Mouse (Mus musculus): Measurements from ENCODE around the gene Katna1. TPM values are rescaled to one million over a fixed set of nuclear protein-coding genes. Genes with fewer than 3 reads are reported as not detected.

Gene Katna1
- polyA plus RNA-seq, 1 experiment from 2014 or later: 57.7 TPM

DNA sequence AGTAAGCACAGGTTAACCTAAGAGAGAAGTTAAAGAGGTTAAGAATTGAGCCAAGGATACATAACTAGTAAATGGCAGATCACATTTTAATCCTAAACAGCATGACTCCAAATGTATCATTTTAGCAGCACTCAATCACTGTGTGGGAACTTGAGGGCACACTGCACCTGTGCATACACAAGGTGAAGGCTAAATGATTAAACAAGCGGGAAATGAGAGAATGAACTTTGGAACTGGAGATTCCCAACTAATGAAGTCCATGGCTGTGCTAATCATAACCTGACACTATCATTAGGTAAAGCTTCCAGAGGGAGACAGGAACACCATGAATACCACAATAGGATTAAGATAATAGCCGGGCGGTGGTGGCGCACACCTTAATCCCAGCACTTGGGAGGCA is 46.5 kb downstream of the Katna1 start:
- ATAC-seq (ENCODE audit: insufficient read depth, low FRiP score): no peak
- H3K9me3 ChIP-seq (replicated peaks; ENCODE audit: control insufficient read depth, low read length): no peaks in the 10 kb centered on the region
- H3K4me1 ChIP-seq (ENCODE audit: control insufficient read depth, insufficient read depth, low read length): no peaks in the 10 kb centered on the region
- H3K27me3 ChIP-seq (ENCODE audit: control insufficient read depth, insufficient read depth, low read length): no peaks in the 10 kb centered on the region
- no peak overlapping the region for H3K27ac ChIP-seq (ENCODE audit: low read length)
- no peak overlapping the region for H3K4me2 ChIP-seq (ENCODE audit: low read depth, low read length)
- H3K4me3 ChIP-seq (replicated peaks; ENCODE audit: low read length): no peak overlapping the region
- WGBS: 86% methylated on average over 4 of the region's 4 CpGs
- no peak overlapping the region for H3K9ac ChIP-seq (ENCODE audit: low read length)
- peaks cover 7% of the 10 kb centered on the region; the same call in 1 of the 2 replicates for H3K36me3 ChIP-seq (ENCODE audit: control insufficient read depth, insufficient read depth, low read length)

DNA sequence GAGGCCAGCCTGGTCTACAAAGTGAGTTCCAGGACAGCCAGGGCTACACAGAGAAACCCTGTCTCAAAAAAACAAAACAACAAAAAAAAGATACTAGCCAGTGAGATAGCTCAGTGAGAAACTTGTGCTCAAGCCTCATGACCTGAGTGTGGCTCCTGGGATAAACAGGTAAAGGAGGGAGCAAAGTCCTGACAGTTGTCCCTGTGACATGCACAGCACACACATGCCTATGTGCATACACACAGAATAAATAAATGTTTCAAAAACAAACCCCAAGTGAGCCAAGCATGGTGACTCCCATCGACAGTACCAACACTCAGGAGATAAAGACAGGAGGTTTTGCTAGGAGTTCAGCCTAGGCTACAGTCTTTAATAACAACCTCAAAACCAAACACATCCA is 47.0 kb downstream of the Katna1 start:
- 86% methylated on average over 1 of the region's 1 CpGs for WGBS
- Histone ChIP-seq H3K4me2 (ENCODE audit: low read depth, low read length) (no peak overlapping the region), H3K36me3 (ENCODE audit: control insufficient read depth, insufficient read depth, low read length) (peaks cover 7% of the 10 kb centered on the region; the same call in 1 of the 2 replicates), H3K27ac (ENCODE audit: low read length) (no peak overlapping the region), H3K4me1 (ENCODE audit: control insufficient read depth, insufficient read depth, low read length) (no peaks in the 10 kb centered on the region), H3K9ac (ENCODE audit: low read length) (no peak overlapping the region), H3K27me3 (ENCODE audit: control insufficient read depth, insufficient read depth, low read length) (no peaks in the 10 kb centered on the region), H3K4me3 (replicated peaks; ENCODE audit: low read length) (no peak overlapping the region), H3K9me3 (replicated peaks; ENCODE audit: control insufficient read depth, low read length) (no peaks in the 10 kb centered on the region)
- ATAC-seq (ENCODE audit: insufficient read depth, low FRiP score): no peak

- H3K9me3 ChIP-seq (replicated peaks; ENCODE audit: control insufficient read depth, low read length): no peaks in the 10 kb centered on the region
- H3K4me1 ChIP-seq (ENCODE audit: control insufficient read depth, insufficient read depth, low read length): 0 out of 2 replicates have a peak, but pooled peaks cover 3% of the 10 kb centered on the region
- WGBS: 91% methylated on average over 8 of the region's 8 CpGs
- no peak overlapping the region for H3K4me3 ChIP-seq (replicated peaks; ENCODE audit: low read length)
- H3K27ac ChIP-seq (ENCODE audit: low read length): no peak overlapping the region
- H3K27me3 ChIP-seq (ENCODE audit: control insufficient read depth, insufficient read depth, low read length): no peaks in the 10 kb centered on the region
- ATAC-seq (ENCODE audit: insufficient read depth, low FRiP score): no peak
- no peak overlapping the region for H3K4me2 ChIP-seq (ENCODE audit: low read depth, low read length)
- no peak overlapping the region for H3K9ac ChIP-seq (ENCODE audit: low read length)
- peaks cover 7% of the 10 kb centered on the region; the same call in 1 of the 2 replicates for H3K36me3 ChIP-seq (ENCODE audit: control insufficient read depth, insufficient read depth, low read length)
Measured at GRCm38 (mm10) chr10:7775421-7775820, 49.6 kb downstream of the Katna1 start.

DNA sequence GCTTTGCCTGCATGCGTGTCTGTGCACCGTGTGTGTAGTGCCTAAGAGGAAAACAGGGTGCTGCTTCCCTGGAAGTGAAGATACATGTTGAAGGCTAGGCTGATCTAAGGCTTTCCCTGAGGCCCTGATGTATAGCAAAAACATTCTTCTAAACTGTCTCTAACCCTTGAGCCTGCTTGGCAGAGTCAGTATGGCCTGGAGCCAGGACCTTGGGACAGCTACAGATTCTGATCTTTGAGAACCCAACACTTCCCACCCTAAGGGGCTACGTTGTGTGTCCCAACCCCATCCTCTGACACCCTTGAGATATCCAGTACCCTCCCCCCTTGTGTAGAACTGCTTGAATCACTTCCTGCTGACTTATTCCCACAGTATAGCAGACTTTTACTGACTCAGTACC is 52.6 kb downstream of the Katna1 start:
- no peak overlapping the region for H3K9ac ChIP-seq (ENCODE audit: low read length)
- no peak overlapping the region for H3K4me3 ChIP-seq (replicated peaks; ENCODE audit: low read length)
- H3K9me3 ChIP-seq (replicated peaks; ENCODE audit: control insufficient read depth, low read length): no peaks in the 10 kb centered on the region
- H3K27ac ChIP-seq (ENCODE audit: low read length): no peak overlapping the region
- H3K4me2 ChIP-seq (ENCODE audit: low read depth, low read length): no peak overlapping the region
- 0 out of 2 replicates have a peak, but pooled peaks cover 3% of the 10 kb centered on the region for H3K4me1 ChIP-seq (ENCODE audit: control insufficient read depth, insufficient read depth, low read length)
- H3K27me3 ChIP-seq (ENCODE audit: control insufficient read depth, insufficient read depth, low read length): no peaks in the 10 kb centered on the region
- H3K36me3 ChIP-seq (ENCODE audit: control insufficient read depth, insufficient read depth, low read length): peaks cover 3% of the 10 kb centered on the region; the same call in 1 of the 2 replicates
- 93% methylated on average over 3 of the region's 3 CpGs for WGBS
- no peak for ATAC-seq (ENCODE audit: insufficient read depth, low FRiP score)

DNA sequence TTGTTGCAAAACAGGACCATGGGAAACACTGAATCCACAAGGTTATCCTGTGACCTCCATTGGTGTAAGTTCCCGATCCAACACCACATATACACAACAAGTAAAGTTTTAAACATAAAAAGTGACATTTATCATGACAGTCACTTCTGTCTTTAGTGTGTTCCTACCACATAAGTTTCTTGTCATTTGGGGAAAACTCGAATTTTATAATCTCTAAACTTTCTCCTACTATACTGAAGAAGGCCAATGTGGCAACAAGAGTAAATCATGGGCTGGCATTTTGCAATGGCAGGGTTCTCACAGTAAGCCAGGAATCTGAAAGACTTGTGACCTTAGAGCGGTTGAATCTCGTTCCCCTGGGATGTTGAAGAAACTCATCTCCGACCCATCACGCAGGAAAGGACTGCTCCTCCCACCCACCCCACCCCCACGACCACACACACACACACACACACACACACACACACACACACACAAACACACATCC is 54.0 kb downstream of the Katna1 start:
- no peak for ATAC-seq (ENCODE audit: insufficient read depth, low FRiP score)
- H3K9ac ChIP-seq (ENCODE audit: low read length): peak overlapping the region; percentile 95
- peak overlapping the region; percentile 76 for H3K4me2 ChIP-seq (ENCODE audit: low read depth, low read length)
- H3K9me3 ChIP-seq (replicated peaks; ENCODE audit: control insufficient read depth, low read length): no peaks in the 10 kb centered on the region
- 17% methylated on average over 7 of the region's 7 CpGs for WGBS
- no peak overlapping the region for H3K27ac ChIP-seq (ENCODE audit: low read length)
- peaks cover 3% of the 10 kb centered on the region; the same call in 1 of the 2 replicates for H3K36me3 ChIP-seq (ENCODE audit: control insufficient read depth, insufficient read depth, low read length)
- H3K27me3 ChIP-seq (ENCODE audit: control insufficient read depth, insufficient read depth, low read length): no peaks in the 10 kb centered on the region
- H3K4me1 ChIP-seq (ENCODE audit: control insufficient read depth, insufficient read depth, low read length): 0 out of 2 replicates have a peak, but pooled peaks cover 3% of the 10 kb centered on the region
- H3K4me3 ChIP-seq (replicated peaks; ENCODE audit: low read length): peak overlapping the region; percentile 99

DNA sequence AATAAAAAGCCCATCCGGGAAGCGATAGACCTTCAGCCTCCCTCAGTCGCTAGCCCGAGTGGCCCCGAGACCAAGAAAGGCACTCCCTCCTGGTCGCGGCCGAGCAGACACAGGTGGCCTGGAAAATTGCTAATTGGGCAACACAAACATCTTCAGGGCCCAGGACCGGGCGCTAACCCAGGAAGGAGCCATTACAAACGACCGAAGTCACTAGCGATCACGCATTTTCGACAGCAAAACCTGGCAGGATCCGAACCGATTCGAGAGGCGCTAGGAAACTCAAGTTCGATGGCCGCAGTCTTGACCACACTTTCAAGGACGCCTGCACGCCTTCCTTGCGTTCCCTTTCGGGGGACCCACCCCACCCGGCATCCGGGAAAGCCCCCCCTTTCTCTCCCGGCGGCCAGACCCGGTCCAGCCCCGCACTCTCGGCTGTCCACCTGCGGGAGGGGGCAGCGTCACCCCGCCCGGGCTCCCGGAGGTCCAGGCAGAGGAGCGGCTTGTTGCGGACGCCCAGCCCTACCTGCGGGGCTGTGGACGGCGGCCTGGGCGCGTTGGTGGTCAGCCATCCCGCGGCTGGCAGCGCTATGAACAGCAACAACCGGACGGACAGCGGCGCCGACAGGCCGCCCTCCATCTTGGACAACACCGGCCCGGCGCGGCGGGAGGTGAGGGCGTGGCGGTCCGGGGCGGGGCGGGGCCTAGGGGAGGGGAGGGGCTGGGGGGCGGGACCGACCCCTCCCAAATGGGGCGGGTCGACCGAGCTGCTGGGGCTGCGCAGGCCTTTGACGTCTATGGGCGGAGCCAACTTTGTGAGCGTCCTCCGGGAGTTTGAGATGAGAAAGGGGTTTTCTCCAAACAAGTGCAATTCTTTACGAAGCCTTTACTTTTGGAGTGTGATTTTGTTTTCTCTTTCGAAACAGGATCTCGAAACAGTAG is 54.7 kb downstream of the Katna1 start:
- 0 out of 2 replicates have a peak, but pooled peaks cover 3% of the 10 kb centered on the region for H3K4me1 ChIP-seq (ENCODE audit: control insufficient read depth, insufficient read depth, low read length)
- no peaks in the 10 kb centered on the region for H3K36me3 ChIP-seq (ENCODE audit: control insufficient read depth, insufficient read depth, low read length)
- H3K27ac ChIP-seq (ENCODE audit: low read length): peak overlapping the region; percentile 80
- H3K27me3 ChIP-seq (ENCODE audit: control insufficient read depth, insufficient read depth, low read length): no peaks in the 10 kb centered on the region
- peak overlapping the region; percentile 95 for H3K9ac ChIP-seq (ENCODE audit: low read length)
- peak; percentile 96 for ATAC-seq (ENCODE audit: insufficient read depth, low FRiP score)
- WGBS: under 1% methylated on average over 74 of the region's 77 CpGs
- no peaks in the 10 kb centered on the region for H3K9me3 ChIP-seq (replicated peaks; ENCODE audit: control insufficient read depth, low read length)
- H3K4me3 ChIP-seq (replicated peaks; ENCODE audit: low read length): peak overlapping the region; percentile 99
- peak overlapping the region; percentile 76 for H3K4me2 ChIP-seq (ENCODE audit: low read depth, low read length)

- peak overlapping the region; percentile 99 for H3K4me3 ChIP-seq (replicated peaks; ENCODE audit: low read length)
- H3K27ac ChIP-seq (ENCODE audit: low read length): no peak overlapping the region
- 0 out of 2 replicates have a peak, but pooled peaks have one; percentile 1 for ATAC-seq (ENCODE audit: insufficient read depth, low FRiP score)
- H3K4me1 ChIP-seq (ENCODE audit: control insufficient read depth, insufficient read depth, low read length): 0 out of 2 replicates have a peak, but pooled peaks cover 3% of the 10 kb centered on the region
- H3K27me3 ChIP-seq (ENCODE audit: control insufficient read depth, insufficient read depth, low read length): no peaks in the 10 kb centered on the region
- peak overlapping the region; percentile 54; the same call in 1 of the 2 replicates for H3K9ac ChIP-seq (ENCODE audit: low read length)
- peak overlapping the region; percentile 51 for H3K4me2 ChIP-seq (ENCODE audit: low read depth, low read length)
- no peaks in the 10 kb centered on the region for H3K9me3 ChIP-seq (replicated peaks; ENCODE audit: control insufficient read depth, low read length)
- no peaks in the 10 kb centered on the region for H3K36me3 ChIP-seq (ENCODE audit: control insufficient read depth, insufficient read depth, low read length)
- WGBS: 49% methylated on average over 3 of the region's 3 CpGs
Measured at GRCm38 (mm10) chr10:7781214-7781613, 55.4 kb downstream of the Katna1 start.

DNA sequence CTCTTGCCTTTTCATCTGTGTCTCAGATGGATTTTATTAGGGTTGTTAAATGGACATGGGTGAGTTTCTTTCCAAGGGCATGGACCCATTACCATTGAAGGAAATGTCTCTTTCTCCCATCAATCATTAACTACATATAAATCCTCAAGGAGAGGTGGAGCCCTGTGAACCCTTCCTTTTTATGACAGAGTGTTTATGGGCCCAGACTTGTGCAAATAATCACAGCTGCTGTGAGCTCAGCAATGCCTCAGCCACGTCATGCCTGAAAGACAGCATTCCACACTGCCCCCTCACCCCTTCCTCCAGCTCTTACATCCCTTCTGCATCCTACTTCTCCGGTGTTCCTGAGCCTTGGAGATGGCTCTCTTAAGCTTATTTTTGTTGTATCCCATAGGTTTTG is 61.5 kb downstream of the Katna1 start:
- Histone ChIP-seq H3K27ac (ENCODE audit: low read length) (no peak overlapping the region), H3K9me3 (replicated peaks; ENCODE audit: control insufficient read depth, low read length) (no peaks in the 10 kb centered on the region), H3K9ac (ENCODE audit: low read length) (no peak overlapping the region), H3K36me3 (ENCODE audit: control insufficient read depth, insufficient read depth, low read length) (0 out of 2 replicates have a peak, but pooled peaks cover 14% of the 10 kb centered on the region), H3K27me3 (ENCODE audit: control insufficient read depth, insufficient read depth, low read length) (no peaks in the 10 kb centered on the region), H3K4me3 (replicated peaks; ENCODE audit: low read length) (no peak overlapping the region), H3K4me2 (ENCODE audit: low read depth, low read length) (no peak overlapping the region), H3K4me1 (ENCODE audit: control insufficient read depth, insufficient read depth, low read length) (peaks cover 3% of the 10 kb centered on the region; the same call in 1 of the 2 replicates)
- ATAC-seq (ENCODE audit: insufficient read depth, low FRiP score): no peak
- 36% methylated on average over 2 of the region's 2 CpGs for WGBS

DNA sequence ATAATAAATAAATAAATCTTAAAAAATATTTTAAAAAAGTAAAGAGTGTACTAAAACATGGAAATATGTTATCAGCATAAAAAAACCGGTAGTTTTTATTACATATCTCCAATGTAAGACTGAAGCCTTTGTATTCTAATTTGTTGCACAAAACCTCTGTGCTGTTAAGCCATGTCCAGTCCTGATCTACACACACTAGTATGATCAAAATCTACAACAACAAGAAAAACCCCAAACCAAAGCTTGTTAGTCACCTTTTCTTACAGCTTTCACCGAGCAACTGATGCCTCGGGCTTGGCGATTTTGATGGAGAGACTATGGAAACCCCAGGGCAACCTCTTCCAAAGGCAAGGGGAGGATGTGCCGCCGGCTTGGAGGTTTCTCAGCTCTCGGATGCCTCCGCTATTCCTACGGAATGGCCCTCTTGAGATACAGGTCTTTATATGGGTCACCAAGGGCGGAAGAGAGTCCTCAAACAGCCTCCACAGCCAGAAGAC is 66.5 kb downstream of the Katna1 start:
- Histone ChIP-seq H3K9me3 (replicated peaks; ENCODE audit: control insufficient read depth, low read length) (no peaks in the 10 kb centered on the region), H3K4me2 (ENCODE audit: low read depth, low read length) (peak overlapping the region; percentile 60), H3K9ac (ENCODE audit: low read length) (peak overlapping the region; percentile 95), H3K4me1 (ENCODE audit: control insufficient read depth, insufficient read depth, low read length) (peaks cover 13% of the 10 kb centered on the region), H3K27me3 (ENCODE audit: control insufficient read depth, insufficient read depth, low read length) (no peaks in the 10 kb centered on the region), H3K36me3 (ENCODE audit: control insufficient read depth, insufficient read depth, low read length) (0 out of 2 replicates have a peak, but pooled peaks cover 14% of the 10 kb centered on the region), H3K27ac (ENCODE audit: low read length) (peak overlapping the region; percentile 75), H3K4me3 (replicated peaks; ENCODE audit: low read length) (peak overlapping the region; percentile 98)
- ATAC-seq (ENCODE audit: insufficient read depth, low FRiP score): peak; percentile 44; the same call in 1 of the 2 replicates
- 0% methylated on average over 10 of the region's 10 CpGs for WGBS

Measured in stomach, embryonic 16.5 days (tissue).